Mouse (Mus musculus): ENCODE measurements around the gene 2610001J05Rik. TPM values are rescaled to one million over a fixed set of nuclear protein-coding genes. Genes with fewer than 3 reads are reported as not detected.

2610001J05Rik gene
- total and polyA plus RNA-seq, 3 experiments, result 28.1 to 45.4 TPM; not detected in 1

- H3K4me3 ChIP-seq (ENCODE audit: control insufficient read depth in 1 of 2, insufficient read depth in 1 of 2, low read depth in 2 of 2, low read length in 2 of 2), result peak within 1 kb of the TSS; percentile 49 to 57
- peak; percentile 70 for DNase-seq (ENCODE audit: low read depth, low spot score)
- no peak within 1 kb of the TSS for H3K27ac ChIP-seq (ENCODE audit: control insufficient read depth, low read depth, low read length)
- H3K4me1 ChIP-seq (ENCODE audit: control insufficient read depth in 1 of 2, insufficient read depth in 2 of 2, low read length in 2 of 2), result no peaks in the 10 kb centered on the region
- H3K27me3 ChIP-seq (ENCODE audit: control insufficient read depth in 1 of 2, insufficient read depth in 2 of 2, low read length in 2 of 2), result peaks cover 0 to 1% of the 10 kb centered on the region in 2 experiments; a peak in 1 of 4 replicates
- H3K36me3 ChIP-seq (ENCODE audit: control insufficient read depth in 1 of 2, insufficient read depth in 2 of 2, low read length in 2 of 2), result no peaks in the 10 kb centered on the region
- no peaks in the 10 kb centered on the region for H3K79me2 ChIP-seq (ENCODE audit: control insufficient read depth, insufficient read depth, low read length, poor library complexity)
- H3K9ac ChIP-seq (ENCODE audit: control insufficient read depth, low read depth, low read length, poor library complexity, severe bottlenecking), result peak within 1 kb of the TSS; percentile 57
- no peaks in the 10 kb centered on the region for H3K9me3 ChIP-seq (replicated peaks; ENCODE audit: insufficient read depth, low read length)
- no peak for TF ChIP-seq ZKSCAN1 (IDR thresholded peaks at IDR 0.05; ENCODE audit: low read depth, low read length)
- TF ChIP-seq USF2 (IDR thresholded peaks at IDR 0.05; ENCODE audit: borderline replicate concordance in 1 of 2, insufficient read depth in 1 of 2, low read depth in 1 of 2, low read length in 2 of 2), result no peak
- TF ChIP-seq MYC (IDR thresholded peaks at IDR 0.05; ENCODE audit: low read depth, low read length), result no peak
Measured at GRCm38 (mm10) chr6:13839345-13840054, 31.8 kb downstream of the 2610001J05Rik start, which contains the start of gene Gpr85. Gpr85 (minus strand) TSS chr6:13839942.

DNA sequence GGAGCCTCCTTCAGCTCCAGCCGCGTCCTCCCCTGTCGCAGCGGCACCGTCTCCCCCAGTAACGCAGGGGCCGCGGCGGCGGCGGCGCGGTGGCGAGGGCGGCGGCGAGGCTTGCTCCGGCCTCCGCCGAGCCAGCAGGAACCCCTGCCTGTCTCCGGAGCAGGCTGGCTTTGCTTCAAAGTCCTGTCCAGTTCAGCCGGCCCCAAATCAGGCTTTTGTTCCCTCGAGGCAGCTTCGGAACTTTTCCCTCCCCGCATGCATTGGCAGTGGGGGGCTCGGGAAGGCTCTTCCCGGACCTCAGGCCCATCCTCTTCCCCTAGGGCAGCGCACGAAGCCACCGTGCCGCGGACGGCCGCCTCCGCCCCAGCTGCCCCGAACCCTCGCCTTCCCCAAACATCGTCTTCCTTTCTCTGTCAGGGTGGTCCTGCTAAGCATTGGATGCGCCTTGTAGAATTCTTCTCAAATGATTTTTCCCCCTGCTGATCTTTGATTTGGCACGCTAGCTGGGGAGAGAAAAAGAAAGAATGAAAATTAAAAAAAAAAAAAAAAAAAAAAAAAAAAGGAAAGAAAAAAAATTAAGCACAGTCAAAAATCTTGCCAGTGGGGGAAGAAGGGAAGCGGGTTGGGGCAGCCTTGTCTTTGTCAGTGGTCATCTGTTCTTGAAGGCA is 32.5 kb downstream of the 2610001J05Rik start:
- H3K4me1 ChIP-seq (ENCODE audit: control insufficient read depth in 1 of 2, insufficient read depth in 2 of 2, low read length in 2 of 2), result no peaks in the 10 kb centered on the region
- H3K36me3 ChIP-seq (ENCODE audit: control insufficient read depth in 1 of 2, insufficient read depth in 2 of 2, low read length in 2 of 2), result no peaks in the 10 kb centered on the region
- H3K9ac ChIP-seq (ENCODE audit: control insufficient read depth, low read depth, low read length, poor library complexity, severe bottlenecking), result peak overlapping the region; percentile 57
- H3K4me3 ChIP-seq (ENCODE audit: control insufficient read depth in 1 of 2, insufficient read depth in 1 of 2, low read depth in 2 of 2, low read length in 2 of 2), result peak overlapping the region; percentile 49 to 57
- H3K9me3 ChIP-seq (replicated peaks; ENCODE audit: insufficient read depth, low read length), result no peaks in the 10 kb centered on the region
- TF ChIP-seq MXI1 (IDR thresholded peaks at IDR 0.05; ENCODE audit: low read depth, low read length) (no peak), ZNF384 (IDR thresholded peaks at IDR 0.05; ENCODE audit: low read depth, low read length) (peak; percentile 24; the same call in 1 of the 2 replicates), E2F4 (IDR thresholded peaks at IDR 0.05; ENCODE audit: borderline replicate concordance, low read depth, low read length) (no peak), POLR2A (IDR thresholded peaks at IDR 0.05; ENCODE audit: control insufficient read depth in 1 of 2, insufficient read depth in 1 of 2, low read depth in 1 of 2, low read length in 2 of 2, poor library complexity in 1 of 2) (0 out of 4 replicates have a peak, but pooled peaks of 1 of the 2 experiments have one; percentile 34), CHD1 (IDR thresholded peaks at IDR 0.05; ENCODE audit: low read depth, low read length) (no peak), MAZ (IDR thresholded peaks at IDR 0.05; ENCODE audit: low read depth, low read length) (no peak)
- peaks cover 0 to 1% of the 10 kb centered on the region in 2 experiments; a peak in 1 of 4 replicates for H3K27me3 ChIP-seq (ENCODE audit: control insufficient read depth in 1 of 2, insufficient read depth in 2 of 2, low read length in 2 of 2)
- H3K27ac ChIP-seq (ENCODE audit: control insufficient read depth, low read depth, low read length), result no peak overlapping the region
- peak; percentile 50 for DNase-seq (ENCODE audit: low read depth, low spot score)
- H3K79me2 ChIP-seq (ENCODE audit: control insufficient read depth, insufficient read depth, low read length, poor library complexity), result no peaks in the 10 kb centered on the region

DNA sequence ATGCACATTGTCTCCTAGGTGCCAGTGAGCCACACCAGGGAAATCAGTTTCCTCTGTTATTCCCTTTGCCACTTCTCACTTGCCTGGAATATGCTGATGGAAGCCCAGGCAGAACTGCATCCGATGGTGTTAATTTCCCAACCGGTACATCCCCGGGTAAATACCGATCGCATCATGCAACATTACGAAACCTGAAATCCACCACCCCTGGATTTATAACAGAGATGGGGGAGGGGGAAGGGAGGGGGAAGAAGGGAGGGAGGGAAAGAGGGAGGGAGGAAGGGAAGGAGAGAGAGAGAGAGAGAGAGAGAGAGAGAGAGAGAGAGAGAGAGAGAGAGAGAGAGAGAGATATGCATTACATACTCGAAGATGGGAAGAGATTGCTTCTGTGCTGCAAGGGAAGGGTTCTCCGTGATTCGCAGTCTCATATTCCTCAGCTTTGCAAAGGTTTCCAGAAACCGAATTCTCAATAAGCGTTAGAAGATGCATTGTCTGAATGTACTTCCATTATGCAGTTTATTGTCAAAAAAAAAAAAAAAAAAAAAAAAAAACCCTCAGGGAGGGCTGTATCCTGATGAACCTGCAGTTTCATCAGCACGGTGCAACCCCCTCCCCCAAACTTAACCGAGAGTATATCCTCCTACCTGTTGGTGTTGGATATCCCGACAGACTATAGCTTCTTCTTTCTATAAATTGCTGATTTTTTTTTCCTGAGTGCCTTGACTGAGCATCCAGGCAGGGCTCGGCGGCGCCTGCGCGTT is 33.2 kb downstream of the 2610001J05Rik start:
- no peak for DNase-seq (ENCODE audit: low read depth, low spot score)
- H3K9ac ChIP-seq (ENCODE audit: control insufficient read depth, low read depth, low read length, poor library complexity, severe bottlenecking), result no peak overlapping the region; the same call in 1 of the 2 replicates

More for the DNA sequence above, 33.2 kb downstream of the 2610001J05Rik start:
- H3K9me3 ChIP-seq (replicated peaks; ENCODE audit: insufficient read depth, low read length), result no peaks in the 10 kb centered on the region
- no peak for TF ChIP-seq MYB (IDR thresholded peaks at IDR 0.05; ENCODE audit: low read depth, low read length)
- TF ChIP-seq CHD1 (IDR thresholded peaks at IDR 0.05; ENCODE audit: low read depth, low read length), result no peak
- no peak for TF ChIP-seq MAFK (IDR thresholded peaks at IDR 0.05; ENCODE audit: borderline replicate concordance, low read depth, low read length)
- no peak for TF ChIP-seq ZC3H11A (IDR thresholded peaks at IDR 0.05; ENCODE audit: low read depth, low read length)
- no peak for TF ChIP-seq MYC (IDR thresholded peaks at IDR 0.05; ENCODE audit: low read depth, low read length)
- no peak for TF ChIP-seq CHD2 (IDR thresholded peaks at IDR 0.05; ENCODE audit: low read length)
- no peak for TF ChIP-seq E2F4 (IDR thresholded peaks at IDR 0.05; ENCODE audit: borderline replicate concordance, low read depth, low read length)
- no peak for TF ChIP-seq RAD21 (IDR thresholded peaks at IDR 0.05; ENCODE audit: low read depth, low read length)
- TF ChIP-seq POLR2A (IDR thresholded peaks at IDR 0.05; ENCODE audit: control insufficient read depth in 1 of 2, insufficient read depth in 1 of 2, low read depth in 1 of 2, low read length in 2 of 2, poor library complexity in 1 of 2), result no peak
- TF ChIP-seq ZNF384 (IDR thresholded peaks at IDR 0.05; ENCODE audit: low read depth, low read length), result peak; percentile 15; the same call in 1 of the 2 replicates
- no peak for TF ChIP-seq NELFE (IDR thresholded peaks at IDR 0.05; ENCODE audit: low read depth, low read length)
- TF ChIP-seq HCFC1 (IDR thresholded peaks at IDR 0.05; ENCODE audit: low read depth, low read length), result no peak
- TF ChIP-seq NRF1 (IDR thresholded peaks at IDR 0.05; ENCODE audit: insufficient read depth, low read depth, low read length, poor library complexity, severe bottlenecking), result peak; percentile 71
- TF ChIP-seq MAX (IDR thresholded peaks at IDR 0.05; ENCODE audit: low read length), result no peak
- no peak for TF ChIP-seq TBP (IDR thresholded peaks at IDR 0.05; ENCODE audit: low read depth, low read length)
- TF ChIP-seq SMC3 (IDR thresholded peaks at IDR 0.05; ENCODE audit: low read depth, low read length), result no peak
- no peak for TF ChIP-seq GATA1 (IDR thresholded peaks at IDR 0.05; ENCODE audit: low read depth, low read length)
- H3K4me3 ChIP-seq (ENCODE audit: control insufficient read depth in 1 of 2, insufficient read depth in 1 of 2, low read depth in 2 of 2, low read length in 2 of 2), result peak overlapping the region; percentile 49 to 57; a peak in 3 of 4 replicates
- H3K27me3 ChIP-seq (ENCODE audit: control insufficient read depth in 1 of 2, insufficient read depth in 2 of 2, low read length in 2 of 2), result peaks cover 0 to 1% of the 10 kb centered on the region in 2 experiments; a peak in 1 of 4 replicates
- no peaks in the 10 kb centered on the region for H3K4me1 ChIP-seq (ENCODE audit: control insufficient read depth in 1 of 2, insufficient read depth in 2 of 2, low read length in 2 of 2)
- no peak overlapping the region for H3K27ac ChIP-seq (ENCODE audit: control insufficient read depth, low read depth, low read length)
- H3K79me2 ChIP-seq (ENCODE audit: control insufficient read depth, insufficient read depth, low read length, poor library complexity), result no peaks in the 10 kb centered on the region
- no peaks in the 10 kb centered on the region for H3K36me3 ChIP-seq (ENCODE audit: control insufficient read depth in 1 of 2, insufficient read depth in 2 of 2, low read length in 2 of 2)
